Mouse (Mus musculus) small intestine, adult 2 months (tissue): ENCODE measurements around the gene Gpm6a. TPM values are rescaled to one million over a fixed set of nuclear protein-coding genes. Genes with fewer than 3 reads are reported as not detected.

Experiments used
- H3K27ac ChIP-seq: fragments of 200-500 bp; 2 replicates; pipeline ENCODE4 v1.5.1; 2012; ENCODE audit warnings: low read depth, low read length, control low read depth, inconsistent platforms; ENCODE audit not compliant: insufficient read depth
- H3K27me3 ChIP-seq: fragments of 200-500 bp; 2 replicates; pipeline ENCODE4 v1.6.1; 2012; ENCODE audit warnings: mild to moderate bottlenecking, moderate library complexity, low read length, inconsistent platforms; ENCODE audit not compliant: control insufficient read depth, insufficient read depth
- H3K36me3 ChIP-seq: fragments of 200-500 bp; 2 replicates; pipeline ENCODE4 v1.6.1; 2012; ENCODE audit warnings: mild to moderate bottlenecking, low read length, control low read depth, inconsistent platforms; ENCODE audit not compliant: control insufficient read depth, insufficient read depth
- H3K4me1 ChIP-seq: fragments of 200-500 bp; 2 replicates; pipeline ENCODE4 v1.6.1; 2012; ENCODE audit warnings: low read length, inconsistent platforms, mixed read lengths; ENCODE audit not compliant: control insufficient read depth, insufficient read depth, insufficient read length
- H3K4me3 ChIP-seq: fragments of 200-500 bp; 2 replicates; pipeline ENCODE4 v1.5.1; 2012; ENCODE audit warnings: low read depth, mild to moderate bottlenecking, control low read depth, inconsistent platforms, low read length, moderate library complexity
- CTCF ChIP-seq: fragments of 200-500 bp; IDR thresholded peaks from 2 replicates; pipeline ENCODE4 v1.5.1; 2012; ENCODE audit warnings: low read depth, mild to moderate bottlenecking, control low read depth, inconsistent platforms, low read length, moderate library complexity, mixed read lengths; ENCODE audit not compliant: insufficient replicate concordance, insufficient read length; ENCODE audit errors: extremely low read depth
- POLR2A ChIP-seq: fragments of 200-500 bp; IDR thresholded peaks from 2 replicates; pipeline ENCODE4 v1.6.1; 2012; ENCODE audit warnings: low read depth, mild to moderate bottlenecking, control low read depth, inconsistent platforms, low read length, moderate library complexity
- WGBS: fragments of 180-500 bp; shearing (Covaris S2); methylation state at CpG from one replicate; pipeline ENCODE4 v1.1.7; 2018; 5-methylcytosine and 5-hydroxymethylcytosine counted together
- polyA plus RNA-seq: library from polyadenylated mRNA; depleted of rRNA; stranded (reverse); fragments of >200 nt; gene quantifications from 2 replicates; pipeline ENCODE4 v1.2.3, GENCODE M21; 2012; rRNA removed

Gene Gpm6a
- polyA plus RNA-seq: 0.04 and 0.19 TPM in 2 replicates

DNA sequence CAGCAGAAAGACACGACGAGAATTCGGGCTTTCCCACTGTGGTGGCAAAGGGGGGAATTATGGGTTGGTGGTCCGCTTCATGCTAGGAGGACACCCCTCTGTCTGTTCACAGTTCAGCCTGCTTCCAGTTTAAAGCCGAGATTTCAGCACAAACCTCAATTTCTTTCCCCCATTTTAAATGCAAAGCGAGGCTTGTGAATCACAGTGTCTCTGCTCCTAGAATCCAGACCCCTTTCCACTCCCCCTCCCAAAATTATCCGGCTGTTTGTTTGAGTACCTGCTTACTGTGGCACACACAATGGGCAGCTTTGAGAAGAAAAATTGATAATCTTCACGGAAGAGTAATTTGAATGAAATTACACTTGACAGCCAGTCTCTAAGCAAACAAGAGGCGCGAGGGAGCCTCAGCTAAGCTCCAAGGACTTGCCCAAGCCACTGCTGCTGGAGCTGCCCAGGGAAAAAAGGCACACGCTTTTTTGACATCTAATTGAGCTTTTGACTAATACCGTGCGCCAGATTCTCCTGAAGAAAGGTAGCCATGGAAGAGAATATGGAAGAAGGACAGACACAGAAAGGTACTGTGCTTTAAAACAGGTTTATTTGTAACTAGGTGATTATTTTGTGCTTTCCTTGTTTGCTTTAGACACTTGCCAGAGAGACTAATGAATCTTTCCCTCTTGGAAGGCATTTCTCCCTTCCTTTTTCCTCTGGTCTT, at the start of gene Gpm6a:
Gpm6a (plus strand) TSS at position 103 of the 715 bp plus-strand sequence.
- H3K27ac ChIP-seq: no peak within 1 kb of the TSS
- no peaks in the 10 kb centered on the region for H3K27me3 ChIP-seq
- H3K4me1 ChIP-seq: no peaks in the 10 kb centered on the region
- 23% methylated on average over 13 of the region's 13 CpGs for WGBS
- H3K4me3 ChIP-seq: no peak within 1 kb of the TSS
- no peaks in the 10 kb centered on the region for H3K36me3 ChIP-seq
- TF ChIP-seq CTCF: no peak

DNA sequence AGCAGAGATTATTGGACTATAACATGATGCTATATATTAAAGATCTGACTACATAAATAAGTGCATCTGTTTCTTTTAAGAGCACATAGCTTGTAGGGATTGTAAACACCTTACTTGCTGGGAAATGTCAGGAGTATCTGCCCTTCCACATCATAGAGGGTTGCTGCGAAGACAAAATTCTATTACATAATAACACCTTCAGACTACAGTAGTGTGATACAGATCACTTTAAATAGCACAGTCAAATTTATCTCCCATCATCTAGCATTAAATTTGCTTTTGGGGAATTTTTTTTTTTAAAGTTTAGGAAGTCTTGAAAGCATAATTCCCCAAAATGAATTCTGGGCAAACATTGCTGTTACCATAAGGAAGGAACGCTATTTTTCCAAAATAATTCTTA, 41.8 kb upstream of the Gpm6a start:
- Histone ChIP-seq H3K4me1 (no peaks in the 10 kb centered on the region), H3K36me3 (no peaks in the 10 kb centered on the region), H3K27ac (no peak overlapping the region), H3K4me3 (no peak overlapping the region), H3K27me3 (no peaks in the 10 kb centered on the region)
- 87% methylated on average over 2 of the region's 2 CpGs for WGBS
- TF ChIP-seq CTCF (no peak), POLR2A (no peak)

DNA sequence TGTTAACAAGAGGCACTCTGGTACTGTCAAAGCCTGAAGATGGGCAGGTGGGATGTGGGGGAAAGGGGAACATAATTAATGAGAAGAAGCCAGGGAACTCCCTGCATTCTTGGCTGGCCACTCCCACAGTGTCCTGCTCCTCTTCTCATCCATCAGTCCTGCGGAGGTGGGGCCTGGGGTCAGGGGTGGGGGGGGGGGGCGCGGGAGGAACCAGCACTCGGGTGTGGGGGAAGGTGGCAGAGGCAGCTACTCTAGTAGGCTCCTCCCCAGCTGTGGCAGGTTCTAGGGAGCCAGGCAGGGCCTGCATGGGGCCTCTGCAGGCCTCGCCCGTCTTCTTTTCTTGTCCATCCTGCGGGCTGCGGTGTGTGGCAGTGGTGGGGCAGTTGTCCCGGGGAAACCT, 36.9 kb upstream of the Gpm6a start:
- no peaks in the 10 kb centered on the region for H3K27me3 ChIP-seq
- H3K36me3 ChIP-seq: no peaks in the 10 kb centered on the region
- TF ChIP-seq CTCF (no peak), POLR2A (no peak)
- no peaks in the 10 kb centered on the region for H3K4me1 ChIP-seq
- H3K27ac ChIP-seq: no peak overlapping the region
- no peak overlapping the region for H3K4me3 ChIP-seq
- 70% methylated on average over 9 of the region's 9 CpGs for WGBS

DNA sequence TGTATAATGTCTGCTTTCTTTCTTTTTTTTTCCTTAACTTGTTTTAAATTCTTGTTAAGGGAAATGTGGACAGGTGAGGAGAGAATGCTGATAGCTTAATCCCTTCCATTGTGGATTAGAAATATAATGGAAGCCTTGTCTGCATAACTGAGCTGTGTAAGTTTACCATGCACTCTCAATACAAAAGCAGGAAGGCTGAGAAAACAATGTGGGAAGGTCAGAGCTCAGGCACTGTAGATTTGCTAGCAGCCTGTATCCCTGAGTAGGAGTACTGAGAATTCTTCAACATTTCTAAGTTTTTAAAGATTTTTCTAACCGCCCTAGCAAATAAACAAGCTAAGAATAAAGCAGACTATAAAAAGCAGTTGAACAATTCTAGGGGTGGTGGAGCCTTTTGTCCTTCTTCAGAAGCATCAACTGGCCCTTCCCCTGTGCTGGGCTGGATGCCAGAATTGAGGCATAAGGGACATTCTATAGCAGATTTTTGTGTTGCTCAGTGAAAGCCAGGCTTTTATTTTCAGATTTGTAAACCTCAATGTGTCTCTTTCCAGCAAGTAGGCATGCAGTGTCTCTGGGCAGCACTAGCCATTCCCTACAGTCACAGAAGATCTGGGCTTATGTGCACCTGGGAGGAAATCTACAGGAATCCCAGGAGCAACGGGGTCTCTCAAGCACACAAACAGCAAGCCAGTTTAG, 32.3 kb upstream of the Gpm6a start:
- H3K36me3 ChIP-seq: no peaks in the 10 kb centered on the region
- no peak overlapping the region for H3K4me3 ChIP-seq
- no peaks in the 10 kb centered on the region for H3K4me1 ChIP-seq
- no peaks in the 10 kb centered on the region for H3K27me3 ChIP-seq
- TF ChIP-seq CTCF: no peak
- WGBS: 56% methylated on average over 2 of the region's 2 CpGs
- no peak overlapping the region for H3K27ac ChIP-seq

DNA sequence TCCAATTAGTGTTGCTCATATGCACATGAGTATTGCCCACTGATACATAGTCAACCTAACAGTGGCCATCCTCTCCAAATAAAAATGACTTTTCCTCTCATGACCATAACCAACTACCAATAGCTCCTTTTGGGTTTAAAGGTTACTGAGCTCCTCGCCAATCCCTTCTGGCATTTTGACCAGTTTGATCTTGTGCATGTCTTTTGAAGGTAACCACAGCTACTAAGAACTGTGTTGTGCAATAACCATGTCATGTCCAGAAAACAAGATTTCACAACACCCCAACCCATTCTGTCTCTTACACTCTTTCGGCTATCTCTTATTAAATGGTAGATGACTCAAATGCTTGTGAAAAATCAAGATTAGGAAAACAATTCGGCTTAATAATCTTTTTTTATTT, 29.7 kb upstream of the Gpm6a start:
- Histone ChIP-seq H3K4me3 (no peak overlapping the region), H3K36me3 (no peaks in the 10 kb centered on the region), H3K4me1 (no peaks in the 10 kb centered on the region), H3K27me3 (no peaks in the 10 kb centered on the region), H3K27ac (no peak overlapping the region)
- 72% methylated on average over 3 of the region's 3 CpGs for WGBS
- TF ChIP-seq CTCF (no peak), POLR2A (no peak)

DNA sequence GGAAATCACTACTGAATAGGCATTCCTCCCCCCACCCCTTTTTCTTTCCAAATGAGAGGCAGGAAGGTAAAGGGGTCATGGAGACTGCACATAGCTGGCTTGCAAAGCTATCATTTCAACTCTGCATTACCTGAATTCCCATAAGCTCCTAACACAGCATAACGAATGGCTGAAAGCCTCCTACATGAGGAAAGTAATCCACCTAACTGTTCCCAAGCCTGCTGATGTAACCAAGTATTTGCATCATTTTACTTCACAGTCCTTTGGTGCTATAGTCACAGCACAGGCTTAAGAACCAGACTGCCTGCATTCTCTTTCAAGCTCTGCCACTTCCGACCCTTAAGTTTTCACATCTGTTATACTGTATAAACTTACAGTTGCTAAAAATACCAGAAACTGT, 22.3 kb upstream of the Gpm6a start:
- no peaks in the 10 kb centered on the region for H3K4me1 ChIP-seq
- H3K27me3 ChIP-seq: no peaks in the 10 kb centered on the region
- WGBS: 69% methylated on average over 2 of the region's 2 CpGs
- TF ChIP-seq POLR2A (no peak), CTCF (no peak)
- no peaks in the 10 kb centered on the region for H3K36me3 ChIP-seq
- H3K4me3 ChIP-seq: no peak overlapping the region
- no peak overlapping the region for H3K27ac ChIP-seq

DNA sequence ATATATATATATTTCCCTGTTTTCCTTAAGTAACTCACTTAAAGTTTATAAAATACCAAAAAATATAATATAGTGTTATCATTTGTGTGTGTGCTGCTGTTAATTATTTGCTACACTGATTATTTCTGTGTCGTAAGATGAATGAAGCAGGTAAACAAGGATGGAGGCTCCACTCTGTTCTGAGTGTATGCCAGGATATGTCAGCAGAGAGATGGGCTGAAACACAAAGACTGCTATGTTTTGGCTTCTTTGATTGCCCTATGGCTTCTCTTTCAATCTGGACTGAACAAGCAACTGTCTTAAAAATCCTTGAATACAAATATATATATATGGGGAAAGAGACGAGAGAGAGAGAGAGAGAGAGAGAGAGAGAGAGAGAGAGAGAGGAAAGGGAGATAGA, 1.3 kb upstream of the Gpm6a start:
- H3K27me3 ChIP-seq: no peaks in the 10 kb centered on the region
- no peaks in the 10 kb centered on the region for H3K36me3 ChIP-seq
- H3K4me1 ChIP-seq: no peaks in the 10 kb centered on the region
- WGBS: 61% methylated on average over 2 of the region's 2 CpGs
- TF ChIP-seq POLR2A (no peak), CTCF (no peak)
- H3K4me3 ChIP-seq: no peak overlapping the region
- H3K27ac ChIP-seq: no peak overlapping the region
